Mouse (Mus musculus): ENCODE measurements around the gene Iba57.
"Not testable (repeated sequence)": the region's sequence is repeated elsewhere in the genome, so short reads cannot be mapped to it uniquely, and the experiment has no call there.

The Iba57 gene

DNA sequence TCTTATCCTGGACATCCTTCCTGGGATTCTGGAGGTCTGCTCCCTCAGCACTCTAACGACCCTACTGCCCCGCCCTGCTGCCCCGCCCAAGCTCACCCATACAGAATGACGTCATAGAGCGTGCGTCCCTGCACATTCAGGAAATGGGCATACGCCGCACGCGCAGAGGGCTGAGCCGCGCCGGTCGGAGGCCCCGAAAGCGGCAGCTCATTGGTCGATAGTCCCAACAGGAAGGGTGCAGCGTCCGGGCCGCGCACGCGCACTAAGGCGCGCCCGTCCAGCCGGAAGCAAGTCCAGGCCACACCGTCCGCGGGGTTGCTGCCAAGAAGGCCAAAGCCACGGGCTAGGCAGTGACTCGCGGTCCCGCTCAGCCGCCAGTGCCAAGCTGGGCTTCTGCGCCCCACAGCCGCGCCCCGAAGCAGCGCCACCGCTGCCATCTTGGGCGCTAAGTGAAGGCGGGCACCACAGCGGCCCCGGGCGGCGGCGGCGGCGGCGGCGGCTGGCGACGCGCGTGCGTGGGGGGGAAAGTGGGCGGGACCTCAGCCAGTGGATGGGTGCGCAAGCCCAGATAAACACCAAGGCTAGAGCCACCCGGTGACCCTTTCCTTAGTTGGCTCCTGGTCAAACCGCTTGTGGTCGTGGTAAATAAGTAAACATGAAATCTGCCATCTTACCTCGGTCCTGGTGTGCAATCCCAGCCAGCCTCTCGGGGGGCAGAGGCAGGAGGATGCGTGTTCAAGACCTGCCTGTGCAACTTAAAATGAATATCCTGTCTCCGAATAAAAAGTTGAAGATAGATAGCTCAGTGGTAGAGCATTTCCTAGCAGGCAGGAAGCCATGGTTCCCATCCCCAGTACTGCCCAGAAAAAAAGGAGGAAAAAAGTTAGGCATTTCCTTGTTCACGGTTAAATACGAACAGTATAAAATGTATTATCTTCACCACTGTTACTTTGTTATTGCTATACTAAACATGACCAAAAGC lies at the start of gene Iba57:
TSS of gene Iba57 (minus strand) at position 485 of the 982 bp plus-strand sequence.
- DNase-seq, result peak; percentile 98 to 99

DNA sequence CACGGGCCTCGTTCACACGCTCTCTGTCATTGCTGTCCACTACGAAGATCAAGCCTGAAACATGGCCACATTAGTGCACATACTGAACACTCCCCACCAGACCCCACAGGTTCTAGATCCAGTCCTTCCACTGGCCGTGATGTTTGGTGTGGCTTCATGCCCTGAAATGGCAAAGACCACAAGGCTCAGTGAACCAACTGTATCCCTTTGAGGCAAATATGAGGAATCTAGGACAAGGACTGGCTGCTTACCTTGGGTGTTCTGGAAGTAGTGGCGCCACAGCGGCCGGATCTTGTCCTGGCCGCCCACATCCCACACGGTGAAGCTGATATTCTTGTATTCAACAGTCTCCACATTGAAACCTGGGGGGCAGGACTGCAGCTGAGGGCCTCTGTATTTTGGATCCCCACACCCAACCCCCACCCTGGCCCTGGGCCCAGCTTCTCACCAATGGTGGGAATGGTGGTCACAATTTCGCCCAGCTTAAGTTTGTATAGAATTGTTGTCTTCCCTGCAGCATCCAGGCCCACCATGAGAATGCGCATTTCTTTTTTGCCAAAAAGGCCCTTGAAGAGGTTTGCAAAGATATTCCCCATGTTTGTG lies 49.5 kb upstream of the Iba57 start:
- no peak for DNase-seq

DNA sequence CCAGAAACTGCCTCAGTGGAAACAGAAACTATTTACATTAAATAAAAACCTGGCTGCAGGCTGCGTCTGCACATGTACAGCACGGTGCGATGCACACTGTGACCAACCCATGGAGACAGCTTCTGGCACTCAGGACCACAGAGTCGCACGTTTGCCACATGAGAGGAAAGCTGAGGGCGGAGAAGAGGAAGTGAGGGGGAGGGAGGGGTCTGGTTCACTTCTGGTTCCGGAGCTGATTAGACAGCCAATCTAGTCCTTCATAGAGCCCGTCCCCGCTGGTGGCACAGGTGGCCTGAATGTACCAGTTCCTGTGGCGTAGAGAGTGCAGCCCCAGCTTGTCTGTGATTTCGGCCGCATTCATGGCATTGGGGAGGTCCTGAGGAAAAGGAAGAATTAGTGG lies 48.8 kb upstream of the Iba57 start:
- not testable (repeated sequence) for DNase-seq

DNA sequence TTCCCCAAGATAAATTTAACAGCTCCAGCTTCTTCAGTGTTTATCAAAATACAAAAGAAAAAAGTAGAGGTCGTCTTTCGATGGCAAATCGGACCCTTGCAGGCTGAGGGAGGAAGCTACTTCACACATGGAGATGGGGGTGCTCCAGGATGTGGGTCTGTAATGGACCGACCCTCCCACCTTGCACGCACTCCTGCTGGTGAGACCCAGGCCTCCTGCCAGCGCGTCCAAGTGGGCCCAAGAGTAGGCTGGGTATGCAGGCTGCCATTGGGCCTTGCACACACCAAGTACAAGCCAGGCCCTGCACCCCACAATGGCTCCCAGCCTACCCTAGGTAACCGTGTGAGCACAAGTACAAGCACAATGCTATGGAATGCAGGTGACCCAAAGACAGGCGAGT lies 48.0 kb upstream of the Iba57 start:
- DNase-seq, result not testable (repeated sequence)

DNA sequence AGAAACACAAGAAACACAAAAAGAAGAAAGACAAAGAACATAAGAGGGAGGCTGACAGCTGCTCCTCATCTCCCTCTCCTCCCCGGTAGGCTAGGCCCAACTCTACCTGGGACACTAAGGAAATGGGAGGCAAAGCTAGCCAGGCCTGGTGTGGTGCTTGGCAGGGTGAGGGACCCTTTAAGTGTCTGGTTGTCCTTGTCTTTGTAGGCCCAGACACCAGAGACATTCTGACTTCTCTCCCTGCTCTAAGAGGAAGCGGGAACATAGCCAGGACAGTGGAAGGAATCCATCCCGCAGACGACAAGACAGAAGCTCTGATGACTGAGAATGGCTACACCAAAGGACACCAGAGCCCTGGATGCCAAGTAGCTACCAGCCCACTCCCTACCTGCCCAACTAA lies 46.5 kb upstream of the Iba57 start:
- DNase-seq, result no peak

DNA sequence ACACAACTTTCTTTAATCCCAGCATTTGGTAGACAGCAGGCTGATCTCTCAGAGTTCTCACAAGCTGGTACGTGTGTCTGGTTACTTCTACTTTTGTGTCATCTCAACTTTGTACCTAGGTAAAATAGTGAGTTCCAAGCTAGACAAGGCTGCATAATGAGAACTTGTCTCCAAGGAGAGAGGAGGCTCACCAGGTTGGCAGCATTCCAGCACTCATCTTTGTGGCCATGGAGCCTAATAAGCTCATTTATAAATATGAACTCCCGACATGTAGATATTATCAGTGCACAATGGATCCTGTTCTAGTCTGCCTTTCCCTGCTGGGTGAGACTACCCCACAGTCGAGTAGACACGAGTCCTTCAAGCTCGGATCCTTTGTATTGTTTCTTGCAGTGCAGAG lies 46.0 kb upstream of the Iba57 start:
- DNase-seq, result peak in 1 of 2 experiments; percentile 52

DNA sequence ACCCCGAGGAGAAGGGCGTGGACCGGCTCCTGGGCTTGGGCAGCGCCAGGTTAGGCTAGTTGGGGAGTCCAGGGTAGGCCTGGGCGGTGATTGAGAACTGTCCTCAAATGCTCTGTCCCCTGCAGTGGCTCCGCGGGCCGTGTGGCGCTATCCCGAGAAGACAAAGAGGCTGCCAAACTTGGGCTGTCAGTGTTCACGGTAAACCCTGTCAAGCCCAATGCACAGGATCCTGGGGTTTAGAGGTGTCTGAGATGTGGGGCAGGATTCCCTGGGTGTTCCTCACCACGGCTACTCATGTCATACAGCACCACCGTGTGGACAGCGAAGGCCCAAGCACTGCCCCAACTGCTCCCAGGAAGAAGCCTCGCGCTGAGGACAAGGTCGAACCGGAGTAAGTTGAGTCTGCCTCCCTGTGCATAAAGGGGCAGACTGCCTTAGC lies 45.5 kb upstream of the Iba57 start:
- peak; percentile 62 to 73 for DNase-seq

DNA sequence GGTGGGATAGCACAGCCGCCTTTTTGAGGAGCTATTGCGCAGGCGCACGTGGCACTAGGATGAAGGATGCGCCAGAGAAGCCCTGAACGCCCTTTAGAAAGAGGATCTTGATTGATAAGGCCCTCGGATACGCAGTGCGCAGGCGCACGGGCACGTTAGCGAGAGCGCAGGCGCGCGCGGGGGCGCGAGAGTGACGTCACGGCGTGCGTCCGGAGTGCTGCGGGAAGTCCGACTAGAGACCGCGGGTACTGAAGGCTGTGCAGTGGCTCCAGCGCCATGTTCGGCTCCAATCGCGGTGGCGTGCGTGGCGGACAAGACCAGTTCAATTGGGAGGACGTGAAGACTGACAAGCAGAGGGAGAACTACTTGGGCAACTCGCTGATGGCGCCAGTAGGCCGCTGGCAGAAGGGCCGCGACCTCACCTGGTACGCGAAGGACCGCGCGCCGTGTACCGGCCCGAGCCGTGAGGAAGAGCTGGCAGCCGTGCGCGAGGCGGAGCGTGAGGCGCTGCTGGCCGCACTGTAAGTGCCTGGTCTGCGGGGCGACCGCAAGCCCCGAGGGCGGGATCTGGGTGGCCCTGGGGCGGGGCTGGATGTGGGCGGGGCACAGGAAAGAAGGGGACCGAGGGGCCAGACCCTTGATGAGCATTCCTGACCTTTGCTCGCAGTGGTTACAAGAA lies 44.8 kb upstream of the Iba57 start, which contains the start of gene 2310033P09Rik:
TSS of gene 2310033P09Rik (plus strand) at position 169 of the 679 bp plus-strand sequence.
- DNase-seq, result peak; percentile 96 to 97

DNA sequence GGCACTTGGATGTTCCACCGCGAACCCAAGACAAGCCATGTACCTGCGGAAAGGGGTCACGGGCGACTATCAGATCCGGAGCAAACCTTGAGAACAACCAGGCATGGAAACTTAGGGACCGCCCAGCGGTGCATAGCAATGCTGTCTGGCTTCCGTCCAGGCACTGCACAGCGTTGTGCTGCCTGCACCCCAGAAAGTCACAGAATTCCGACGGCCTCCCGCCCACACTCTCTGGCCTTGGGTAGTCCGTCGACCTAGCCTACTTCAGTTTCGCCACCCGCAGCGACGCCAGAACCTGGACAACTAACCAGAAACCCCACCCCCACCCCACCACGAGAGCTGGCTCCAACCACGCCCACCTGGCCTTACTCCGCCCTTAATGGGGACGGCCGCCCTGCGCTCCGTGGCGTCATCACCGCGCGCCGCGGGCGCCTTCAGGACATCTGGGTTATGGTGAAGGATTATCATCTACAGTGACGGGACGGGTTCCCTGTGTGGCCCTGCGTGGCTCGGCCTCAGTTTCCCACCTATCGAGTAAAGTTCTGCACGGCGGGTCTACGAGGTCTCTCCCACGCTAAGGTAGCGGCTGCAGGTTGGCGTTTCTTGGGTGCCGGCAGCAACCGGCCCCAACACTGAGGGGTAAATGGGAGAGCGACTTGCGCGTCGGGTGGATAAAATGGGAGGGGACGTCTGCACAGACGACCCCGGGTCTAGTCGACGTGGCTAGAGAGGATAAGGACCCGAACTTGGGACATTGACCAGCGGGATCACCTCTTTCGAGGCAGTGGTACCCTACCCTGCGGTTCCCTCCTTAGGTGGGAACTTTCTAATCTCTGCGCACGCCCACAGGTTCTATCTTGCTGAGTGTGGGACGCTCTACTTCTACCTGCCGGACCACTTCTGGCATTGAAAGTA lies 38.8 kb upstream of the Iba57 start, which contains the start of gene Mrpl55:
TSS of gene Mrpl55 (plus strand) at position 406 of the 915 bp plus-strand sequence.
- DNase-seq, result peak; percentile 92 to 97

DNA sequence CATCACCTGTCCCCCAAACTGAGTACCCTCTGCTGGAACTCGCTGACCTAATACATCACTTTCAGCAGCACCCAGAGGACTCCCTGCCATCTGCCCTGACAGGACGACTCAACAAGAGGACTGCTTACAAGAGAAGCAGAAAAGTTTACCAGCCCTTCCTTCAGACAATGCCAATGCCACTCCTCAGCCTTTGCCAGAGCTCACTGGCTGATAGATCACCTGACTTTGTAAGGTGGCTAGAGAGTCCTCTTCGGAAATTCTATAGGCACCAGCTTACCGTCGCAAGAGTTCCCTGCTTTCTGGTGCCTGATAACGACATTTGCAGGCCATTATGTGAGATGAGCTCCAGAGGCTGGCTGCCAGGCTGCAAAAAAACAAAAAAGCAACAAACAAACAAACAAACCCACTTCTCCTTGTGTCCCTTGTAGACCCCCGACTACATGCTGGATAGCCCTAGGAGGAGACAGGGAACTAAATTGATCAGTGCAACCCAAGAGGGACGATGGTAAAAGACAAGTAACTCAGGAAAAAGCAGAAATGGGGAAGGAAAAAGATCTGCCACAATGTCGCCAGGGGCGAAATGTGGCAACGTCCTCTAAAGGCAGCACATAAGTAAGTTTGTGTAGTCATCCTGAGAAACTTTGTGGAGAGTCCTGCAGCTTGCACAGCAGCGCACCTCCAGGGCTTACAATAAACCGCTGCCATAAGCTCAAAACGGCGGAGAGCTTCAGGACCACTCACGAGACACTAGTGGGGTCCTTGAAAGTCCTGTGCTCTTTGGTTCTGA lies 37.9 kb upstream of the Iba57 start:
- DNase-seq, result no peak

DNA sequence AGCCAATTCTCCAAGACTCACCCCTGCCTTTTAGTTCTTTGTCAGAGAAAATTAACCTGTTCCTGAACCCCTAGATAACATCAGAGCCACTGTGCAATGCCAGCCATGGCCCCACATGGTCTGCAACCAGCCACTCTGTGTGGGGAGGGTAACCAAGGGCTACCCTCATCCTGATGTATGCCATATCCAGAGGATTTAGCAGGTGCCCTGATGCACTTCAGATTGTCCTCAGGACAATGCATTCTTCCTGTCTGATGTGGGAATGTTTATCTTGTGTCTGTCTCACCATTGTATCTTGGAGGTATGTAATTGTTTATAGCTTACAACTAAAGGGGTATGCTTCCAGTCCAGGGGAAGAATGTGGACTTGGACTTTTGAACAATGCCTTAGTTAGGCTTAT lies 32.7 kb upstream of the Iba57 start:
- no peak for DNase-seq

DNA sequence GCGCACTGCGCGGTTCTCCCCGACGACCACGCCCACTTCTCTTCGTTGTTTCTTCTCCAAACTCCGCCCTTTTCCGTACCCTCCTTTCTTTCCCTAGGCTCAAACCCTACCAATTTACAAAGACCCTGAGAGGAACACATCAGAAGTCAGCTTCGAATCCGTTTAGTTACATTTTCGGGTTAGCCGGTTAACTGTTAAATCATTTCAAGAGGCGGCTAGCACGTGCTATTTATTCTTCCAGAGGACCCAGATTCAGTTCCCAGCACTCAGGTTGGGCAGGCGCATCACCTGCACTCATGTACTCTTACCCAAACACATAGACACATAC lies 28.5 kb upstream of the Iba57 start, which contains the start of gene Guk1:
TSS of gene Guk1 (minus strand) at position 154 of the 328 bp plus-strand sequence.
- DNase-seq, result no peak

DNA sequence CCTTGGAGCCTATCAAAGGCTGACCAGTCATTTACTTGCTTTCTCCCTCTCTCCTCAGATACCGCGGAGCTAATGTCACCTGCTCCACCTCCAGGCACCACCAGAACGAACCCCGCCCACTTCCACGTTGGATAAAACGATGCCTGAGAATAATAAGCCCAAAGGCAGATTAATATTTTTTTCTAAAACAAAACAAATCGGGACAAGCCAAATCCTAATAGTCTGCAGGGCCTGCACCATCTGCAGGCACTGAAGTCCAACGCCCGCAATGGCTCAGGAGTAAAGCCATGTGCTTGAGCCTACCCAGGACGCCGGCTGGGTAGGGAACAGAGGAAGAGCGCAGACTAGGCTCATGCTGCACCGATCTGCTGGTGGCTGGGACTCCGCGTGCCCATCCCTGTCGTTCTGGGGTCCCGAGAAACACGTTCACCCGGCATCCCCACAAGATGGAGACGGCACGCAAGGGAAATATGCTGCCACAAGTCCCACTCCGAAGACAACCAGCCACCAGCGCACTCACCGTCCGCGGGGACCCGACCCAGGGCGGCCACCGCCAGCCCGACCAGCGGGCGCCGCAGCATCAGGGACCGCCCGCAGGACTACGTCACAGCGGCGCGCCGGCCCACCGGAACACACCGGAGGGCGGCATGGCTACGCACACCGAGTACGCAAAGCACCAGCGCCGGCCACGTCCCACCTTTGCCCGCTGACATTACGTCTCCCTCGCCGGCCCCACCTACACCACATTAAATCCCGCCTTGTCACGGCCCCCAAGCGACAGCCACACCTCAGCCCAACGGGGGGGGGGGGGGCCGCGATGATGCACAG lies 27.9 kb upstream of the Iba57 start:
- DNase-seq, result peak; percentile 92 to 94

DNA sequence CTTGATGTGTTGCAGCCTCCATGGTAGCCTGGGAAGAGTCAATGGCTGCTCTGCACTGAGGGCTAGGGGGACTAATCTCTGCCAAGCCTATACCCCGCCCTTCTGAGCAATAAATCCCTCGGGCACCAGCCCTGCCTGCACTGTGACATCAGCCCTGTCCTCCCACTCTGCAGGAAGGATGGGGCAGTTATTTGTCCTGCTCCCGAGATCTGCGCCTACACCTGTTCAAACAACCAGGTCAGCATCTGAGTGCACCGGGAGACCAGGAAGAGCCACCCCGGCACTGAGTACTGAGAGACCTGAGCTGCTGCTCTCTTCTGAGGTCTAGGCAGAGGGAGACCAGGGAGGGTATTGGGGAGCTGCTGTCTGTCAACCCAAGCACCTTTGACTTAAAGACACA lies 24.2 kb upstream of the Iba57 start:
- no peak for DNase-seq

DNA sequence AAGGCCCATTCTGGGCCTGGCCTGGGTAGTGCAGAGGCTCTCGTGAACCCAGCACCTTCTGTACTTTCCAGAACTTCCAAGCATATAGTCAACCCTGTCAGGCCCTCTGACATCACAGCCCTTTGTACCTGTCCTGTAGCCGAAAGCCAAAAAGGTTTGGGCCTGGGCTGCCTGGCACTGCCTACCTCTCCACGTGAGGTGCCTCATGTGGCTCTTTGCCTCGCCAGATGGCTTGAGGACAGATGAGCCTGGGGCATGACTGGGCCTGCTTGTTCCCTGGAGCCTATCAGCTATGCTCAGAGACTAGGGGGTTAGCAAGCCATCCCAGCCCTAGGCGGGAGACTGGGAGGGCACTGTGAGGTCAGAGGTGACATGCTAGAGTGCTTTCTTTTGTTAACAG lies 22.0 kb upstream of the Iba57 start:
- DNase-seq, result no peak

DNA sequence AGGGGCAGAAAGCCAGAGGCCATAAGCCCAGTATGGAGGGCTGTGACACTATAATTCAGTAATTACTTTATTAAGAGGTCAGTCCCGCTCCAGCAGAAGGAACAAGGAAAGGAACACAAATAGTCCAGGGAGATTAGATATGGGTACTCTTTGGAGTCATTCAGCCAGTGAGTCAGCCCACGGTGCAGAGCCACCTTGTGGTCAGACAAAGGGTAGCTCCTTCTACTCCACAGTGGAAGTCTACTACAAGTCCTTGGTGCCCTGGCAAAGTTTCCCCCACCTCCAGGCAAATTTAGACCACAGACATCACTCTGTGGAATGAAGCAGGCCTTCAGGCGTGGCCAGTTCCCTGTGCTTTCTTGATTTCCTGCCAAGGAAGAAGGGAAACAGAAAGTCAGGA lies 20.3 kb upstream of the Iba57 start:
- peak; percentile 66 to 76 for DNase-seq

DNA sequence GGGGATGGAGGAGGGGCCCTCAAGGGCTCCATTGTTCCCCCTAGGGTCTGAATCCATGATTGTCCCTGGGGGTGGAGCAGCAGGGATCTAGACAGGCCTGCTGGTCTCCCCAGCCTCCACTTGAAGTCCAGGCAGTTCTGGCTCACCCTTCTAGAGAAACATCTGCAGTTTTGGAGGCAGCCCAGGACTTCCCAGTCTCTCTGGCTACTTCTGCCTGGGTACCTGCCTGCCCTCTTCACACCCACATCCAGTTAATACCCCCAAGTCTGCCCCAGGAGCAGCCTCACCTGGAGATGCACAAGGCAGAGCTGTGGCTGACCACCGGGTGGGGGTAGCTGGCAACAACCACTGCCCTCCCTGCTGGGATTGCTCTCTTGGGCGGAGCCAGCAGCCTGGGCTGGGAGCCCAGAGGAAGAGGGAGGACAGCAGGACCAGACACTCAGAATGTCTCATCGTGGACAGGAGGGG lies 19.4 kb upstream of the Iba57 start, which contains the start of gene Gjc2:
TSS of gene Gjc2 (minus strand) at position 350 of the 468 bp plus-strand sequence.
- DNase-seq, result peak; percentile 56 to 63

DNA sequence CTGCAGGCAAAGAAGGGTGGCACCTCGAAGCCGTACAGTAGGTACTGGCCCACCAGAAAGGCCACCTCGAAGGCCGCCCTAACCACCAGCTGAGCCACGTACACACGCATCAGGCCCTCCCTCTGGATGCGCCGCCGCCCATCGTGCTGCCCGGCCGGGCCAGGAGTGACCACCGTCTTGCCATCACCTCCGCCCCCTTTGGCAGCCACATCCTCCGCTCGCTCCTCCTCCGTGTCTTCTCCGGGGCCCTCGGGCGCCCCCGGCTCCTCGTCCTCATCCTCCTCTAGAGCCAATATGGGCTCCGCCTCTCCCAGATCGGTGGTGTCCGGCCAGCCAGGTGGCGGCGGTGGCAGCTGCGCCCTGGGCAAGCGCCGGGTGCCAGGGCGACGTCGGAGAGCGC lies 13.4 kb upstream of the Iba57 start:
- DNase-seq, result no peak

DNA sequence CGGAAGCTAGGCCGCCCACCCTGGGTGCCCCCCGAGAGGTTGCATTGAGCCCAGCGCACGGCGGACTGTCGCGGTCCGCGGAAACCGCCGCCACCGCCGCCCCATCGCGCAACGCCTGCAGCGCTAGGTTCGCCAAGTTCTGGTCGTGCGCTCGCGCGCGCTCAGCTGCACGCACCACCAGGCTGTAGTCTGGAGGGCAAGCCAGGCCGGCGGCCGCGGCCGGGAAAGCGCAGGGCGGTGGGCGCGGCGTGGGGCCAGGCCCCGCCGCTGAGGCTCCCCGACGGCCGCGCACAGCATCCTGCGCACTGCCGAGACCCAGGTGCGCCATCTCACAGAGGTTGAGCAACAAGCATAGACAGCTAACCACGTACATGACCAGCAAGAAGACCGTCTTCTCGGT lies 12.9 kb upstream of the Iba57 start:
- no peak for DNase-seq

DNA sequence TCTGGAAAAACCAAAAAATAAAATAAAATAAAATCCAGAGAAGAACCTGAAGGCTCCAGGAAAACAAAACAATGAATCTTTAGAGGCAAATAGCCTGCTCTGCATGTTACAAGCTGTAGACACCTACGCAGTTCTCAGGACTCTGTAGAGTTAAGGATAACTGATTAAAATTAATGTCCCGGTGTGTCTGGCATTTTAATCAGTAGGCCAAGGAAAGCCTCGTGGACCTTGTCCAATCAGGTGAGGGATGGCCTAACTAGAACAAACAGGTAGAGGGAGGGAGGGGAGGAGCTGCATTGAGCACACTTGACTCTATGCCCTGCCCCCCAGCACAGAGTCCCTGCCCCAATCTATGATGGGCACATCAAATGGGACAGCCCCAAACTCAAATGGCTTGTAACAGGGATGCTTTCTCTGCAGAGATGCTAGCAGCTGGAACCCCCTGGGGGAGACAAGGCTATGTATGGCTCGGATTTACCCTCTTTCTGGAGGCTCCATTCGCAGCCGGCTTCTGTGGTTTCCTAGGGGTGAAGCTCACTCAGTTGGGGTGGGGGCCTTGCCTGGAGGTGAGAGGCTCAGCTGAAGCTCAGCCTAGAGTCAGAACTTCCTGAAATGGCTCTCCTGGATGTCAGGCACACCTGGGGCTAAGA lies 10.8 kb upstream of the Iba57 start:
- DNase-seq, result no peak

All from cerebellum, postnatal 25 days (tissue).